ENCODE assay signal across 32 mouse cellular contexts in genomic region chrX:38583261-38583660, GRCm38 (mm10). TPM values are rescaled to one million over a fixed set of nuclear protein-coding genes. Genes with fewer than 3 reads are reported as not detected.
DNase-seq lines count a peak whose midpoint lies in the region; ATAC-seq and TF ChIP-seq lines count a peak whose summit lies in the region.
"Had no signal": no experiment of that assay in that cellular context is flagged by ENCODE, and none has a peak within 500 bp of the region (broad histone marks: within the 10 kb centered on the region; RNA-seq: fewer than 3 reads in every experiment).

No protein-coding gene starts in this region.

- no peaks in the 10 kb centered on the region for H3K27me3 ChIP-seq in MEL (ENCODE audit: control insufficient read depth in 1 of 2, insufficient read depth in 2 of 2, low read length in 2 of 2)
- H3K27me3 ChIP-seq in liver, embryonic 13.5 days, result no peaks in the 10 kb centered on the region
- no peaks in the 10 kb centered on the region for H3K27me3 ChIP-seq in liver, embryonic 16.5 days (ENCODE audit: control insufficient read depth, insufficient read depth, low read depth, low read length)
- H3K27me3 ChIP-seq: CH12.LX; embryonic facial prominence, embryonic 13.5 days; forebrain, embryonic 13.5 days; heart, embryonic 13.5 days had no signal

- TF ChIP-seq POLR2A in MEL (IDR thresholded peaks at IDR 0.05; ENCODE audit: control insufficient read depth in 1 of 2, insufficient read depth in 1 of 2, low read depth in 1 of 2, low read length in 2 of 2, poor library complexity in 1 of 2), result no peak

- no peak overlapping the region for H3K9ac ChIP-seq in MEL (ENCODE audit: control insufficient read depth, low read depth, low read length, poor library complexity, severe bottlenecking)
- H3K9ac ChIP-seq in liver, embryonic 13.5 days, result no peak overlapping the region
- no peak overlapping the region for H3K9ac ChIP-seq in liver, embryonic 16.5 days (ENCODE audit: low read depth, low read length)
- H3K9ac ChIP-seq: embryonic facial prominence, embryonic 13.5 days; forebrain, embryonic 13.5 days; heart, embryonic 13.5 days; hindbrain, embryonic 14.5 days had no signal

- peaks cover 0 to 34% of the 10 kb centered on the region in 2 experiments; a peak in 2 of 4 replicates for H3K36me3 ChIP-seq in MEL (ENCODE audit: control insufficient read depth in 1 of 2, insufficient read depth in 2 of 2, low read length in 2 of 2)
- no peaks in the 10 kb centered on the region for H3K36me3 ChIP-seq in liver, embryonic 13.5 days
- no peaks in the 10 kb centered on the region for H3K36me3 ChIP-seq in liver, embryonic 16.5 days (ENCODE audit: control insufficient read depth, insufficient read depth)
- H3K36me3 ChIP-seq: embryonic facial prominence, embryonic 10.5 days; embryonic facial prominence, embryonic 13.5 days; forebrain, embryonic 10.5 days; G1E; heart, embryonic 10.5 days; heart, embryonic 13.5 days had no signal

- DNase-seq in MEL (ENCODE audit: low read depth, low spot score), result no peak
- DNase-seq in liver, embryonic 13.5 days, result no peak
- no peak for DNase-seq in Muller cell, postnatal 12 days (ENCODE audit: inconsistent ontology term)
- DNase-seq in left cerebral cortex, adult 9 months (ENCODE audit: low spot score in 2 of 2), result no peak
- no peak for DNase-seq in thymus, adult 18-20 months
- DNase-seq: adrenal gland, adult 8-10 months; adrenal gland, postnatal 25 days; B cell, adult 2 months; cerebellum, adult 11 months; cerebellum, adult 2 months; cerebellum, postnatal 10 days; cerebellum, postnatal 36 days; embryo, embryonic 11 days; gastrocnemius, postnatal 10 days; gastrocnemius, postnatal 36 days; heart, adult 2 months; heart, postnatal 14 days; heart, postnatal 4 days had no signal

- TF ChIP-seq RAD21 in MEL (IDR thresholded peaks at IDR 0.05; ENCODE audit: low read depth, low read length), result no peak

- no peak overlapping the region for H3K4me3 ChIP-seq in MEL (ENCODE audit: control insufficient read depth in 1 of 2, insufficient read depth in 1 of 2, low read depth in 2 of 2, low read length in 2 of 2)
- no peak overlapping the region for H3K4me3 ChIP-seq in liver, embryonic 13.5 days (replicated peaks)
- H3K4me3 ChIP-seq in liver, embryonic 16.5 days (ENCODE audit: low read depth, low read length), result no peak overlapping the region
- H3K4me3 ChIP-seq: embryonic facial prominence, embryonic 10.5 days; embryonic facial prominence, embryonic 13.5 days; forebrain, embryonic 10.5 days; forebrain, embryonic 13.5 days; heart, adult 2 months; heart, embryonic 10.5 days; heart, embryonic 13.5 days had no signal

- peak in 1 of 2 experiments; percentile 51; a peak in 1 of 4 replicates for TF ChIP-seq EP300 in MEL (IDR thresholded peaks at IDR 0.05; ENCODE audit: low read depth in 1 of 2, low read length in 2 of 2)

- TF ChIP-seq CTCF in MEL (IDR thresholded peaks at IDR 0.05 in 2 of 3, conservative IDR thresholded peaks at IDR 0.05 in 1 of 3; ENCODE audit: control insufficient read depth in 1 of 3, insufficient read depth in 1 of 3, low read depth in 2 of 3, low read length in 3 of 3, poor library complexity in 1 of 3, severe bottlenecking in 1 of 3), result no peak

- H3K79me2 ChIP-seq in MEL (ENCODE audit: control insufficient read depth, insufficient read depth, low read length, poor library complexity), result no peaks in the 10 kb centered on the region

- H3K4me1 ChIP-seq in MEL (ENCODE audit: control insufficient read depth in 1 of 2, insufficient read depth in 2 of 2, low read length in 2 of 2), result peaks cover 7 to 16% of the 10 kb centered on the region in 2 experiments
- peaks cover 27% of the 10 kb centered on the region for H3K4me1 ChIP-seq in liver, embryonic 13.5 days (replicated peaks)
- H3K4me1 ChIP-seq in liver, embryonic 16.5 days (ENCODE audit: control insufficient read depth, low read depth, low read length), result peaks cover 4% of the 10 kb centered on the region; the same call in 1 of the 2 replicates
- H3K4me1 ChIP-seq: embryonic facial prominence, embryonic 10.5 days; embryonic facial prominence, embryonic 13.5 days; forebrain, embryonic 10.5 days; forebrain, embryonic 13.5 days; heart, embryonic 10.5 days; heart, embryonic 13.5 days had no signal

- ATAC-seq in liver, embryonic 13.5 days (ENCODE audit: low read depth), result peak; percentile 83
- ATAC-seq in liver, embryonic 16.5 days (ENCODE audit: low read depth), result peak; percentile 78
- peak; percentile 75 for ATAC-seq in megakaryocyte-erythroid progenitor cell, adult 5-6 weeks (replicated peaks; ENCODE audit: low FRiP score, low TSS enrichment, poor library complexity, severe bottlenecking)
- ATAC-seq: activated CD4-positive, CD25-positive, alpha-beta regulatory T cell, adult 4 months; forebrain, embryonic 13.5 days; forebrain, embryonic 16.5 days; hindbrain, postnatal 0 days had no signal

- H3K4me2 ChIP-seq in liver, embryonic 13.5 days, result no peak overlapping the region
- H3K4me2 ChIP-seq in liver, embryonic 16.5 days (ENCODE audit: low read depth, low read length), result no peak overlapping the region
- H3K4me2 ChIP-seq: embryonic facial prominence, embryonic 13.5 days; forebrain, embryonic 13.5 days; heart, embryonic 13.5 days; hindbrain, embryonic 14.5 days had no signal

- no peaks in the 10 kb centered on the region for H3K9me3 ChIP-seq in MEL (replicated peaks; ENCODE audit: insufficient read depth, low read length)
- no peaks in the 10 kb centered on the region for H3K9me3 ChIP-seq in liver, embryonic 13.5 days (replicated peaks)
- H3K9me3 ChIP-seq in liver, embryonic 16.5 days (replicated peaks; ENCODE audit: control insufficient read depth, low read length), result no peaks in the 10 kb centered on the region
- H3K9me3 ChIP-seq: embryonic facial prominence, embryonic 10.5 days; embryonic facial prominence, embryonic 13.5 days; forebrain, embryonic 10.5 days; forebrain, embryonic 13.5 days; G1E; heart, embryonic 10.5 days; heart, embryonic 13.5 days had no signal

- no peak overlapping the region for H3K27ac ChIP-seq in MEL (ENCODE audit: control insufficient read depth, low read depth, low read length)
- no peak overlapping the region for H3K27ac ChIP-seq in liver, embryonic 13.5 days
- H3K27ac ChIP-seq in liver, embryonic 16.5 days (ENCODE audit: low read length), result no peak overlapping the region
- H3K27ac ChIP-seq: embryonic facial prominence, embryonic 10.5 days; embryonic facial prominence, embryonic 13.5 days; forebrain, embryonic 10.5 days; forebrain, embryonic 13.5 days; heart, adult 2 months; heart, embryonic 10.5 days; heart, embryonic 13.5 days; hindbrain, embryonic 14.5 days; hindbrain, postnatal 0 days had no signal

TF ChIP-seq in MEL, 35 proteins besides CTCF, POLR2A, EP300 and RAD21:
- TF ChIP-seq TAL1 (IDR thresholded peaks at IDR 0.05; ENCODE audit: low read length) (peak; percentile 28), MYC (IDR thresholded peaks at IDR 0.05; ENCODE audit: low read depth, low read length) (no peak), ZMIZ1 (IDR thresholded peaks at IDR 0.05; ENCODE audit: low read depth, low read length) (no peak), CHD2 (IDR thresholded peaks at IDR 0.05; ENCODE audit: low read length) (no peak)

RNA-seq across cellular contexts. Expression of gene Cul4b, which starts 7.3 kb away (rescaled TPM):
- total RNA-seq in MEL (2012; rRNA removed), result 19.0 and 22.7 TPM in 2 replicates
- 10 to 100 TPM in 1 of 2 experiments, not detected in 1; 28.2 TPM for polyA plus RNA-seq in MEL (2012; ENCODE audit: insufficient read depth in 1 of 2, insufficient read length in 2 of 2, low read depth in 1 of 2, low replicate concordance in 2 of 2, missing spikeins in 1 of 2)
- 12.8 and 17.6 TPM in 2 replicates for polyA plus RNA-seq in liver, embryonic 13.5 days (2015; fragmentation: Nextera tagmentation; extraction: Ambion mirVana)
- polyA plus RNA-seq in liver, embryonic 16.5 days (2015; fragmentation: Nextera tagmentation; extraction: Ambion mirVana), result 8.2 and 8.6 TPM in 2 replicates
- total RNA-seq in megakaryocyte-erythroid progenitor cell, adult 5-6 weeks (2014; fragmentation: Nextera tagmentation), result 33.4 and 37.3 TPM in 2 replicates
- total RNA-seq in megakaryocyte-erythroid progenitor cell, adult 5-6 weeks (2017), result 72.7 and 79.1 TPM in 2 replicates

RNA-seq across cellular contexts. Expression of gene Mcts1, which starts 17.1 kb away (rescaled TPM):
- 37.0 and 39.3 TPM in 2 replicates for total RNA-seq in MEL (2012; rRNA removed)
- 10 to 100 TPM in 1 of 2 experiments, not detected in 1; 27.3 TPM for polyA plus RNA-seq in MEL (2012; ENCODE audit: insufficient read depth in 1 of 2, insufficient read length in 2 of 2, low read depth in 1 of 2, low replicate concordance in 2 of 2, missing spikeins in 1 of 2)
- polyA plus RNA-seq in liver, embryonic 13.5 days (2015; fragmentation: Nextera tagmentation; extraction: Ambion mirVana), result 55.1 and 62.8 TPM in 2 replicates
- polyA plus RNA-seq in liver, embryonic 16.5 days (2015; fragmentation: Nextera tagmentation; extraction: Ambion mirVana), result 31.5 and 39.6 TPM in 2 replicates
- 78.4 and 79.6 TPM in 2 replicates for total RNA-seq in megakaryocyte-erythroid progenitor cell, adult 5-6 weeks (2014; fragmentation: Nextera tagmentation)
- 32.9 and 44.9 TPM in 2 replicates for total RNA-seq in megakaryocyte-erythroid progenitor cell, adult 5-6 weeks (2017)

RNA-seq across cellular contexts. Expression of gene C1galt1c1, which starts 51.6 kb away (rescaled TPM):
- total RNA-seq in MEL (2012; rRNA removed), result 10.6 and 11.0 TPM in 2 replicates
- 1 to 10 TPM in 1 of 2 experiments, not detected in 1; 8.0 TPM for polyA plus RNA-seq in MEL (2012; ENCODE audit: insufficient read depth in 1 of 2, insufficient read length in 2 of 2, low read depth in 1 of 2, low replicate concordance in 2 of 2, missing spikeins in 1 of 2)
- 13.8 and 14.3 TPM in 2 replicates for polyA plus RNA-seq in liver, embryonic 13.5 days (2015; fragmentation: Nextera tagmentation; extraction: Ambion mirVana)
- 10.0 and 12.0 TPM in 2 replicates for polyA plus RNA-seq in liver, embryonic 16.5 days (2015; fragmentation: Nextera tagmentation; extraction: Ambion mirVana)
- total RNA-seq in megakaryocyte-erythroid progenitor cell, adult 5-6 weeks (2014; fragmentation: Nextera tagmentation), result 6.7 and 15.0 TPM in 2 replicates
- total RNA-seq in megakaryocyte-erythroid progenitor cell, adult 5-6 weeks (2017), result 26.8 and 32.2 TPM in 2 replicates
